ENCODE assay signal across 33 mouse cellular contexts in genomic region chr9:58550928-58551327, GRCm38 (mm10). TPM values are rescaled to one million over a fixed set of nuclear protein-coding genes. Genes with fewer than 3 reads are reported as not detected.
"Had no signal": no experiment of that assay in that cellular context is flagged by ENCODE, and none has a peak within 500 bp of the region (broad histone marks: within the 10 kb centered on the region; RNA-seq: fewer than 3 reads in every experiment).

No protein-coding gene starts in this region.

- DNase-seq: heart, postnatal 14 days; heart, postnatal 36 days; heart, postnatal 4 days; kidney, adult 11 months; kidney, adult 18-20 months; kidney, adult 2 months; kidney, adult 8-10 months; kidney, adult 9 months; kidney, postnatal 10 days; kidney, postnatal 14 days; kidney, postnatal 25 days; kidney, postnatal 36 days; kidney, postnatal 4 days; layer of hippocampus, adult 9-11 months; layer of hippocampus, postnatal 36 days had no signal

- H3K9ac ChIP-seq: heart, embryonic 12.5 days; heart, embryonic 13.5 days; heart, embryonic 15.5 days; hindbrain, embryonic 12.5 days; hindbrain, embryonic 13.5 days; hindbrain, embryonic 14.5 days; hindbrain, embryonic 15.5 days; intestine, embryonic 15.5 days had no signal

- H3K4me2 ChIP-seq: heart, embryonic 11.5 days; heart, embryonic 12.5 days; heart, embryonic 13.5 days; heart, embryonic 15.5 days; hindbrain, embryonic 12.5 days; hindbrain, embryonic 13.5 days; hindbrain, embryonic 14.5 days; hindbrain, embryonic 15.5 days; intestine, embryonic 15.5 days had no signal

- H3K27me3 ChIP-seq: heart, embryonic 12.5 days; heart, embryonic 13.5 days; heart, embryonic 15.5 days; hindbrain, embryonic 12.5 days; hindbrain, embryonic 13.5 days; hindbrain, embryonic 15.5 days; intestine, embryonic 15.5 days had no signal

- H3K9me3 ChIP-seq: heart, embryonic 10.5 days; heart, embryonic 12.5 days; heart, embryonic 13.5 days; heart, embryonic 15.5 days; hindbrain, embryonic 10.5 days; hindbrain, embryonic 12.5 days; hindbrain, embryonic 13.5 days; hindbrain, embryonic 15.5 days; intestine, embryonic 15.5 days had no signal

- H3K36me3 ChIP-seq: heart, embryonic 10.5 days; heart, embryonic 12.5 days; heart, embryonic 13.5 days; heart, embryonic 15.5 days; hindbrain, embryonic 10.5 days; hindbrain, embryonic 12.5 days; hindbrain, embryonic 13.5 days; hindbrain, embryonic 15.5 days; intestine, embryonic 15.5 days had no signal

- H3K27ac ChIP-seq: heart, embryonic 10.5 days; heart, embryonic 13.5 days; heart, embryonic 15.5 days; hindbrain, embryonic 10.5 days; hindbrain, embryonic 12.5 days; hindbrain, embryonic 13.5 days; hindbrain, embryonic 14.5 days; hindbrain, embryonic 15.5 days; hindbrain, postnatal 0 days; intestine, embryonic 15.5 days; kidney, postnatal 0 days; layer of hippocampus, adult 2 months had no signal

- ATAC-seq: hindbrain, embryonic 16.5 days; hindbrain, postnatal 0 days; inflammation-experienced regulatory T-cells, adult 6 months; intestine, embryonic 15.5 days; intestine, embryonic 16.5 days; intestine, postnatal 0 days had no signal

- H3K4me3 ChIP-seq: heart, embryonic 10.5 days; heart, embryonic 12.5 days; heart, embryonic 13.5 days; heart, embryonic 15.5 days; hindbrain, embryonic 10.5 days; hindbrain, embryonic 12.5 days; hindbrain, embryonic 13.5 days; hindbrain, embryonic 15.5 days; intestine, embryonic 15.5 days; layer of hippocampus, adult 2 months had no signal

RNA-seq across cellular contexts. Expression of gene Cd276, which starts 4.3 kb away (rescaled TPM):
- polyA plus RNA-seq: inflammation-experienced regulatory T-cells, adult 6 months had no signal
